Mouse (Mus musculus): ENCODE measurements around the gene Fdx1l. TPM values are rescaled to one million over a fixed set of nuclear protein-coding genes. Genes with fewer than 3 reads are reported as not detected.

Fdx1l gene
- polyA plus RNA-seq, 1 experiment from 2014 or later: 53.2 TPM

DNA sequence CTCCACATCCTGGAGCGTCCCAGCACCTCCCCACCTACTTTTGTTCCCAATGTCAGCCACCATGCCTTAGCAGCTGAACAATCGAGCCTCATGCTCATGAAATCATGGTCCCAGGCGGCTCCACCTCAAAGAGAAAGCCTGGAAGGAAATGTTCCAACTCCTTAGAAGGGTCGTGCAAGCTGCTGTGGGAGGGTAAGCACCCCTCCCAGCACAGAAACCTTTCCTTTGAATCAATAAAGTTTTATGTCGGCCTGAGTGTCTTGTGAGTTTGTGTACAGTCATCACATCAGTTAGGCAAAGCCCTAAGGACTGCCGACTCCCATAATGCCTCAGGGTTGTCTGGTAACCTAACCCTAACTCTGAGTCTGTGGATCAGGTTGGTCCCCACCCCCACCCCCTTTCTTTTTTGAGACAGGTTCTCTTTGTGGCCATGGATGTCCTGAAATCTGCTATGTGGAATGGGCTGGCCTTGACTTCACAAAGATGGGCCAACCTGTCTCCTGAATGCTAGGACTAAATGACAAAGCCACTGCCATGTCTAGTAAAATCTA, 44.8 kb downstream of the Fdx1l start:
- Histone ChIP-seq H3K4me3 (ENCODE audit: low read depth, low read length) (no peak overlapping the region), H3K27me3 (ENCODE audit: control insufficient read depth, insufficient read depth, low read length) (peaks cover 52% of the 10 kb centered on the region), H3K36me3 (ENCODE audit: control insufficient read depth, insufficient read depth, low read length) (no peaks in the 10 kb centered on the region), H3K4me2 (replicated peaks; ENCODE audit: low read depth, low read length) (no peak overlapping the region), H3K27ac (ENCODE audit: low read depth, low read length) (no peak overlapping the region), H3K9ac (ENCODE audit: low read depth, low read length) (no peak overlapping the region), H3K9me3 (ENCODE audit: control insufficient read depth, low read length) (no peaks in the 10 kb centered on the region), H3K4me1 (replicated peaks; ENCODE audit: control insufficient read depth, insufficient read depth, low read length) (peaks cover 4% of the 10 kb centered on the region; the same call in 1 of the 2 replicates)
- no peak for DNase-seq (ENCODE audit: low spot score)
- ATAC-seq (ENCODE audit: low FRiP score): no peak
- 65% methylated on average over 6 of the region's 6 CpGs for WGBS

DNA sequence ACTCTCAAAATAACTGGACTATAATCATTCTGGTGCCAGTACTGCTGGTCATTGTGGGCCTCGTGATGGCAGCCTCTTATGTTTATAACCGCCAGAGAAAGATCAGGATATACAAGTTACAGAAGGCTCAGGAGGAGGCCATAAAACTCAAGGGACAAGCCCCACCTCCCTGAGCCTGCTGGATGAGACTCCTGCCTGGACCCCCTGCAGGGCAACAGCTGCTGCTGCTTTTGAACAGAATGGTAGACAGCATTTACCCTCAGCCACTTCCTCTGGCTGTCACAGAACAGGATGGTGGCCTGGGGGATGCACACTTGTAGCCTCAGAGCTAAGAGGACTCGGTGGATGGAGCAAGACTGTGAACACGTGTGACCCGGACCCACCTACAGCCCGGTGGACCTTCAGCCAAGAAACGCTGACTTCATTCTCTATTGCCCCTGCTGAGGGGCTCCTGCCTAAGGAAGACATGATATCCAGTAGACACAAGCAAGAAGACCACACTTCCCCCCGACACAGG, 45.6 kb downstream of the Fdx1l start:
- peaks cover 2% of the 10 kb centered on the region; the same call in 1 of the 2 replicates for H3K4me1 ChIP-seq (replicated peaks; ENCODE audit: control insufficient read depth, insufficient read depth, low read length)
- H3K9ac ChIP-seq (ENCODE audit: low read depth, low read length): no peak overlapping the region
- WGBS: 53% methylated on average over 8 of the region's 8 CpGs
- no peaks in the 10 kb centered on the region for H3K9me3 ChIP-seq (ENCODE audit: control insufficient read depth, low read length)
- no peak overlapping the region for H3K27ac ChIP-seq (ENCODE audit: low read depth, low read length)
- DNase-seq (ENCODE audit: low spot score): no peak
- H3K4me3 ChIP-seq (ENCODE audit: low read depth, low read length): no peak overlapping the region
- no peaks in the 10 kb centered on the region for H3K36me3 ChIP-seq (ENCODE audit: control insufficient read depth, insufficient read depth, low read length)
- no peak for ATAC-seq (ENCODE audit: low FRiP score)
- peaks cover 44% of the 10 kb centered on the region for H3K27me3 ChIP-seq (ENCODE audit: control insufficient read depth, insufficient read depth, low read length)
- H3K4me2 ChIP-seq (replicated peaks; ENCODE audit: low read depth, low read length): no peak overlapping the region

DNA sequence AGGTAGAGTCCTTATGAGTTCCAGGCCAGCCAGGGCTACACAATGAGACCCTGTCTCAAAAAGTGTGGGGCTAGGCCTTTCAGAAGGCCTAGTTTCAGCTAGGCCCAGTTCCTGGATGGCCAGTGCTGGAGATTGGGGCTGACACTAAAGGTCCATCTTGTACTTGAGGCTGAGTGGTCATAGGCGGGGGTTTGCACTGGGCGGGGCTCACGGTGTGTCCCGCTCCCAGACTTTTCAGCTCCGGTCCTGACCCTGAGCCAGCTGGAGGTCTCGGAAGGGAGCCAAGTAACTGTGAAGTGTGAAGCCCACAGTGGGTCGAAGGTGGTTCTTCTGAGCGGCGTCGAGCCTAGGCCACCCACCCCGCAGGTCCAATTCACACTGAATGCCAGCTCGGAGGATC, 46.6 kb downstream of the Fdx1l start:
- DNase-seq (ENCODE audit: low spot score) (no peak), ATAC-seq (ENCODE audit: low FRiP score) (no peak)
- no peak overlapping the region for H3K9ac ChIP-seq (ENCODE audit: low read depth, low read length)
- WGBS: 78% methylated on average over 12 of the region's 12 CpGs
- no peaks in the 10 kb centered on the region for H3K9me3 ChIP-seq (ENCODE audit: control insufficient read depth, low read length)
- peaks cover 2% of the 10 kb centered on the region; the same call in 1 of the 2 replicates for H3K4me1 ChIP-seq (replicated peaks; ENCODE audit: control insufficient read depth, insufficient read depth, low read length)
- H3K4me3 ChIP-seq (ENCODE audit: low read depth, low read length): no peak overlapping the region
- no peak overlapping the region for H3K4me2 ChIP-seq (replicated peaks; ENCODE audit: low read depth, low read length)
- no peak overlapping the region for H3K27ac ChIP-seq (ENCODE audit: low read depth, low read length)
- no peaks in the 10 kb centered on the region for H3K36me3 ChIP-seq (ENCODE audit: control insufficient read depth, insufficient read depth, low read length)
- peaks cover 34% of the 10 kb centered on the region for H3K27me3 ChIP-seq (ENCODE audit: control insufficient read depth, insufficient read depth, low read length)

DNA sequence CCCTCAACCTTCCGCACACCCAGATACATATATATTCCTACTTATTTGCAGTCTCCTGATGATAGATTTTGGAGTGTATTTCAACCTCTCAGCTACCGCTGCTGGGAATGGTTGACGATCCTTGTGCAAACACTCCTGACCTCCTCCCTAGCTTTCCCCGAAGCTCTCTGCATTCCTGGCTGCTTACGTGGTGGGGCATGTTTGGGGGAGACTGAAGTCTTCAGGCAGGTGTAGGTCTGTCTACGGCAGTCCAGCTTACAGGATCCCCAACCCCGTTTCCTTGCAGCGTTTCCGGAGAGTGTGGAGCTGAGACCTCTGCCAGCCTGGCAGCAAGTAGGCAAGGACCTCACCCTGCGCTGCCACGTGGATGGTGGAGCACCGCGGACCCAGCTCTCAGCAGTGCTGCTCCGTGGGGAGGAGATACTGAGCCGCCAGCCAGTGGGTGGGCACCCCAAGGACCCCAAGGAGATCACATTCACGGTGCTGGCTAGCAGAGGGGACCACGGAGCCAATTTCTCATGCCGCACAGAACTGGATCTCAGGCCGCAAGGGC, 48.1 kb downstream of the Fdx1l start:
- DNase-seq (ENCODE audit: low spot score) (no peak), ATAC-seq (ENCODE audit: low FRiP score) (no peak)
- WGBS: 72% methylated on average over 19 of the region's 19 CpGs
- no peak overlapping the region for H3K9ac ChIP-seq (ENCODE audit: low read depth, low read length)
- no peaks in the 10 kb centered on the region for H3K9me3 ChIP-seq (ENCODE audit: control insufficient read depth, low read length)
- no peak overlapping the region for H3K4me3 ChIP-seq (ENCODE audit: low read depth, low read length)
- no peak overlapping the region for H3K4me2 ChIP-seq (replicated peaks; ENCODE audit: low read depth, low read length)
- H3K36me3 ChIP-seq (ENCODE audit: control insufficient read depth, insufficient read depth, low read length): no peaks in the 10 kb centered on the region
- peaks cover 2% of the 10 kb centered on the region; the same call in 1 of the 2 replicates for H3K4me1 ChIP-seq (replicated peaks; ENCODE audit: control insufficient read depth, insufficient read depth, low read length)
- H3K27ac ChIP-seq (ENCODE audit: low read depth, low read length): no peak overlapping the region
- H3K27me3 ChIP-seq (ENCODE audit: control insufficient read depth, insufficient read depth, low read length): peaks cover 22% of the 10 kb centered on the region

DNA sequence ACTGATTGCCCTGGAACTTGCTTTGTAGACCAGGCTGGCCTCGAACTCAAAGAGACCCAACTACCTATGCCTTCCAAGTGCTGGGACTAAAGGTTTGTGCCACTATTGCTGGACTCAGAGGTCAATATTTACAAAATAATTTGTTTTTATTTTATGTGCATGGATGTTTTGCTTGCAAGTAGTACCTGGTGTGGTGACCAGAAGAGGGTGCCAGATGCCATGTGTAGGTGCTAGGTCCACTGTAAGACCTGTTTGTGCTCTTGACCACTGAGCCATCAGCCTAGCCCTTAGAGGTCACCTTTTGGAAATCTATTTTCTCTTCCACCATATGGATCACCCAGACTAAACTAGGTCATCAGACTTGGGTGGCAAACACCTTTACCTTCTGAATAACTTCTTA, 50.7 kb downstream of the Fdx1l start:
- 88% methylated on average over 1 of the region's 1 CpGs for WGBS
- H3K9ac ChIP-seq (ENCODE audit: low read depth, low read length): no peak overlapping the region
- no peak for DNase-seq (ENCODE audit: low spot score)
- H3K4me3 ChIP-seq (ENCODE audit: low read depth, low read length): no peak overlapping the region
- H3K9me3 ChIP-seq (ENCODE audit: control insufficient read depth, low read length): no peaks in the 10 kb centered on the region
- H3K4me2 ChIP-seq (replicated peaks; ENCODE audit: low read depth, low read length): no peak overlapping the region
- H3K36me3 ChIP-seq (ENCODE audit: control insufficient read depth, insufficient read depth, low read length): no peaks in the 10 kb centered on the region
- H3K27ac ChIP-seq (ENCODE audit: low read depth, low read length): no peak overlapping the region
- ATAC-seq (ENCODE audit: low FRiP score): no peak
- H3K4me1 ChIP-seq (replicated peaks; ENCODE audit: control insufficient read depth, insufficient read depth, low read length): no peaks in the 10 kb centered on the region
- H3K27me3 ChIP-seq (ENCODE audit: control insufficient read depth, insufficient read depth, low read length): peaks cover 5% of the 10 kb centered on the region

DNA sequence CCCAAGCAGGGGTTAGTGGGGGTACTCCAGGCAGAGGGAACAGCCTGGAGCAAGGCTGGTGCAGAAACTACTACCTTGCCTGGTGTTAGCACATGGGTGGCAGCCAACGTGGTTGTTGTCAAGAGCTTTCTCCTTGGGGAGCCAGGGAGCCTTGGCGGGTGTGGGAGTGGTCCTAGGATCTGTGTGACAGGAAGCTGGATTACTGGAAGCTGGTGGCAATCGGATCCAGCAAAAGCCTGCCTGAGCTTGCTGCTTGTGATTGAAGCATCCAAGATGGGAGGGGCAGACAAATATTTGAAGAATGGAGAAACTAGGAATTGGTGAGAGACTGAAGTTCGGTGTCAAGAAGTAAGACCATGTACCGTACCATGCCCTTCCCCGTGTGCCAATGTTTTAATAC, 51.1 kb downstream of the Fdx1l start:
- Histone ChIP-seq H3K27me3 (ENCODE audit: control insufficient read depth, insufficient read depth, low read length) (peaks cover 9% of the 10 kb centered on the region), H3K36me3 (ENCODE audit: control insufficient read depth, insufficient read depth, low read length) (no peaks in the 10 kb centered on the region), H3K4me1 (replicated peaks; ENCODE audit: control insufficient read depth, insufficient read depth, low read length) (no peaks in the 10 kb centered on the region), H3K4me3 (ENCODE audit: low read depth, low read length) (no peak overlapping the region), H3K27ac (ENCODE audit: low read depth, low read length) (no peak overlapping the region), H3K9ac (ENCODE audit: low read depth, low read length) (no peak overlapping the region), H3K4me2 (replicated peaks; ENCODE audit: low read depth, low read length) (no peak overlapping the region), H3K9me3 (ENCODE audit: control insufficient read depth, low read length) (no peaks in the 10 kb centered on the region)
- 68% methylated on average over 6 of the region's 6 CpGs for WGBS
- DNase-seq (ENCODE audit: low spot score) (no peak), ATAC-seq (ENCODE audit: low FRiP score) (no peak)

DNA sequence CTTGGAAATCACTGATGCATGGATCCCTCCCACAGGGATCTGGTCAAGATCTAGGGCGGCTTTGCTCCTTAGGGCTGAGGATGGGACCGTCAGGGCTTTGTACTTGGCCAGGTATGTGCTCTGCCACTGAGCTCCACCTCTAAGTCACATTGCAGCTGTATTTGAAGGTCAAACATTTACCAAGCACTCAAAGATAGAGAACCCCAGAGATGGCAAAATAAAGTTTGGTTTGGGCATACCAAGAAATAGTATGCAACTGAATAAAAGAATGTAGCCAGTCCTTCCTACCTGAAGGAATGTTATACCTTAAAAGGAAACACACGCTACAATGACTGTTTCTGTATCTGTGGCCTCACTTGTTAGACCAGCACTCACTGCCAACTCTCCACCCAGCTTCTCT, 52.1 kb downstream of the Fdx1l start:
- no peaks in the 10 kb centered on the region for H3K36me3 ChIP-seq (ENCODE audit: control insufficient read depth, insufficient read depth, low read length)
- H3K27me3 ChIP-seq (ENCODE audit: control insufficient read depth, insufficient read depth, low read length): peaks cover 15% of the 10 kb centered on the region
- ATAC-seq (ENCODE audit: low FRiP score): no peak
- H3K4me1 ChIP-seq (replicated peaks; ENCODE audit: control insufficient read depth, insufficient read depth, low read length): no peaks in the 10 kb centered on the region
- no peak for DNase-seq (ENCODE audit: low spot score)
- H3K4me3 ChIP-seq (ENCODE audit: low read depth, low read length): no peak overlapping the region
- no peak overlapping the region for H3K9ac ChIP-seq (ENCODE audit: low read depth, low read length)
- H3K27ac ChIP-seq (ENCODE audit: low read depth, low read length): no peak overlapping the region
- no peaks in the 10 kb centered on the region for H3K9me3 ChIP-seq (ENCODE audit: control insufficient read depth, low read length)
- no peak overlapping the region for H3K4me2 ChIP-seq (replicated peaks; ENCODE audit: low read depth, low read length)
- 76% methylated on average over 3 of the region's 3 CpGs for WGBS

DNA sequence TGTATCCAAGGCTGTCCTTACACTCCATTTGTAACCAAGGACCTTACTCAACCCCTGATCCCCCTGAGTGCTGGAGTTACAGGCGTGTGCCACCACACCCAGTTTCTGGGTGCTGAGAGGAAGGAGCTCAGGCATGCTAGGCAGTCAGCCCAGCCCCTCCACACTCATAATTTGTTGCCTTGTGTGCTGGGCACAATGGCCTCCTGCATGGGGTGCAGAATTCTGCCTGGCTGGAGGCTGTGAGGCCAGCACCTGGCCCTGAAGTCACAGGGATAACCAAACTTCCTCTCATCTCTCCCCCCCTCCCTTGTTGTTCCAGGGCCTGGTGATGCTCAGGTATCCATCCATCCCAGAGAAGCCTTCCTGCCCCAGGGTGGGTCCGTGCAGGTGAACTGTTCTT, 54.8 kb downstream of the Fdx1l start:
- Histone ChIP-seq H3K27me3 (ENCODE audit: control insufficient read depth, insufficient read depth, low read length) (peaks cover 36% of the 10 kb centered on the region), H3K27ac (ENCODE audit: low read depth, low read length) (no peak overlapping the region)

More for the DNA sequence above, 54.8 kb downstream of the Fdx1l start:
- no peak overlapping the region for H3K9ac ChIP-seq (ENCODE audit: low read depth, low read length)
- WGBS: 64% methylated on average over 2 of the region's 2 CpGs
- H3K9me3 ChIP-seq (ENCODE audit: control insufficient read depth, low read length): no peaks in the 10 kb centered on the region
- DNase-seq (ENCODE audit: low spot score): no peak
- H3K4me2 ChIP-seq (replicated peaks; ENCODE audit: low read depth, low read length): no peak overlapping the region
- no peak overlapping the region for H3K4me3 ChIP-seq (ENCODE audit: low read depth, low read length)
- no peaks in the 10 kb centered on the region for H3K4me1 ChIP-seq (replicated peaks; ENCODE audit: control insufficient read depth, insufficient read depth, low read length)
- H3K36me3 ChIP-seq (ENCODE audit: control insufficient read depth, insufficient read depth, low read length): no peaks in the 10 kb centered on the region
- no peak for ATAC-seq (ENCODE audit: low FRiP score)
